30 mouse cellular contexts compared by ENCODE assay signal in genomic region chr9:43741277-43741676, GRCm38 (mm10).
"Had no signal": no experiment of that assay in that cellular context is flagged by ENCODE, and none has a peak within 500 bp of the region (broad histone marks: within the 10 kb centered on the region; RNA-seq: fewer than 3 reads in every experiment).

No protein-coding gene starts in this region.

- H3K4me2 ChIP-seq: limb, embryonic 12.5 days; limb, embryonic 13.5 days; limb, embryonic 15.5 days; liver, embryonic 11.5 days; liver, embryonic 12.5 days; liver, embryonic 13.5 days; liver, embryonic 15.5 days; lung, embryonic 14.5 days; lung, embryonic 15.5 days; midbrain, embryonic 11.5 days; midbrain, embryonic 12.5 days; midbrain, embryonic 13.5 days; midbrain, embryonic 15.5 days; neural tube, embryonic 12.5 days had no signal

- H3K9me3 ChIP-seq: limb, embryonic 10.5 days; limb, embryonic 12.5 days; limb, embryonic 13.5 days; limb, embryonic 15.5 days; liver, embryonic 12.5 days; liver, embryonic 13.5 days; liver, embryonic 15.5 days; lung, embryonic 15.5 days; megakaryocyte, embryonic 14.5 days; midbrain, embryonic 10.5 days; midbrain, embryonic 12.5 days; midbrain, embryonic 13.5 days; midbrain, embryonic 15.5 days; neural tube, embryonic 12.5 days had no signal

- H3K9ac ChIP-seq: limb, embryonic 12.5 days; limb, embryonic 13.5 days; limb, embryonic 15.5 days; liver, embryonic 12.5 days; liver, embryonic 13.5 days; liver, embryonic 14.5 days; liver, embryonic 15.5 days; liver, postnatal 0 days; lung, embryonic 14.5 days; lung, embryonic 15.5 days; midbrain, embryonic 12.5 days; midbrain, embryonic 13.5 days; midbrain, embryonic 15.5 days; neural tube, embryonic 12.5 days had no signal

- H3K27ac ChIP-seq: limb, embryonic 10.5 days; limb, embryonic 12.5 days; limb, embryonic 13.5 days; limb, embryonic 15.5 days; liver, embryonic 12.5 days; liver, embryonic 13.5 days; liver, embryonic 14.5 days; liver, embryonic 15.5 days; lung, embryonic 15.5 days; macrophage; midbrain, embryonic 10.5 days; midbrain, embryonic 12.5 days; midbrain, embryonic 13.5 days; midbrain, embryonic 15.5 days; neural tube, embryonic 12.5 days had no signal

- H3K4me3 ChIP-seq: limb, embryonic 10.5 days; limb, embryonic 12.5 days; limb, embryonic 13.5 days; limb, embryonic 15.5 days; liver, embryonic 12.5 days; liver, embryonic 13.5 days; liver, embryonic 15.5 days; lung, embryonic 15.5 days; megakaryocyte, embryonic 14.5 days; midbrain, embryonic 10.5 days; midbrain, embryonic 12.5 days; midbrain, embryonic 13.5 days; midbrain, embryonic 15.5 days; myocyte; neural tube, embryonic 12.5 days had no signal

- H3K27me3 ChIP-seq: lung, embryonic 15.5 days had no signal

- DNase-seq: left cerebral cortex, postnatal 4 days; liver; liver, embryonic 13.5 days; liver, postnatal 0 days; lung, adult 18-20 months; lung, adult 2 months; lung, embryonic 14.5 days; lung, postnatal 10 days; lung, postnatal 14 days; lung, postnatal 36 days; lung, postnatal 4 days; midbrain, embryonic 14.5 days had no signal

- H3K36me3 ChIP-seq: limb, embryonic 10.5 days; limb, embryonic 12.5 days; limb, embryonic 13.5 days; limb, embryonic 15.5 days; liver, embryonic 12.5 days; liver, embryonic 13.5 days; liver, embryonic 15.5 days; lung, embryonic 15.5 days; midbrain, embryonic 10.5 days; midbrain, embryonic 12.5 days; midbrain, embryonic 13.5 days; midbrain, embryonic 15.5 days; neural tube, embryonic 12.5 days had no signal
